Mouse (Mus musculus) CH12.LX (cell line): ENCODE results near the gene Trak2. TPM values are rescaled to one million over a fixed set of nuclear protein-coding genes. Genes with fewer than 3 reads are reported as not detected.

ENCODE experiments used
- DNase-seq: peaks from one replicate; pipeline ENCODE4 v3.0.0-alpha.2; 2013; ENCODE audit errors: extremely low read depth
- H3K27ac ChIP-seq: 2 replicates; pipeline ENCODE4 v1.5.1; 2012; ENCODE audit warnings: low read depth, mild to moderate bottlenecking, control low read depth, moderate library complexity; ENCODE audit not compliant: insufficient read depth
- H3K27me3 ChIP-seq: replicated peaks from 2 replicates; pipeline ENCODE3; 2012; ENCODE audit warnings: inconsistent platforms
- H3K36me3 ChIP-seq, 2 experiments: replicated peaks in 1 of 2; 2 replicates each; pipeline versions ENCODE3 to v1.6.1; 2012; ENCODE audit warnings: inconsistent platforms in 1 of 2, low read length in 1 of 2, mild to moderate bottlenecking in 1 of 2, mixed read lengths in 1 of 2, moderate library complexity in 1 of 2; ENCODE audit not compliant: control insufficient read depth in 1 of 2, insufficient read depth in 1 of 2
- H3K4me1 ChIP-seq, 2 experiments: 2 replicates each; pipeline ENCODE4 v1.6.1; 2012; ENCODE audit warnings: inconsistent platforms in 1 of 2, moderate library complexity in 1 of 2; ENCODE audit not compliant: insufficient read depth in 2 of 2, control insufficient read depth in 1 of 2
- H3K4me2 ChIP-seq: 2 replicates; pipeline ENCODE4 v1.6.1; 2012; ENCODE audit warnings: low read depth, mild to moderate bottlenecking, control low read depth; ENCODE audit not compliant: poor library complexity, insufficient read depth, severe bottlenecking
- H3K4me3 ChIP-seq, 3 experiments: fragments of 150-350 bp in 1 of 3; sonication (generic) in 1 of 3; replicated peaks in 1 of 3; 2 replicates each; pipeline versions ENCODE3 to v1.5.1; 2011 to 2012; ENCODE audit warnings: low read depth in 2 of 3, low read length in 2 of 3, mild to moderate bottlenecking in 2 of 3, moderate library complexity in 2 of 3, control low read depth in 1 of 3, improper control_type of control experiment in 1 of 3, inconsistent platforms in 1 of 3, mixed read lengths in 1 of 3; ENCODE audit not compliant: poor library complexity in 1 of 3
- H3K79me2 ChIP-seq: replicated peaks from 2 replicates; pipeline ENCODE4 v1.6.1; 2012; ENCODE audit warnings: mild to moderate bottlenecking, moderate library complexity; ENCODE audit not compliant: control insufficient read depth, poor library complexity, insufficient read depth, severe bottlenecking; ENCODE audit errors: extremely low read depth
- H3K9ac ChIP-seq: 2 replicates; pipeline ENCODE4 v1.6.1; 2012; ENCODE audit warnings: low read depth, mild to moderate bottlenecking, control low read depth, moderate library complexity; ENCODE audit not compliant: insufficient read depth
- H3K9me3 ChIP-seq: replicated peaks from 2 replicates; pipeline ENCODE3; 2012; ENCODE audit warnings: low read length, inconsistent platforms, mixed read lengths
- BHLHE40 ChIP-seq: IDR thresholded peaks from 2 replicates; pipeline ENCODE4 v1.6.1; 2011; ENCODE audit warnings: mild to moderate bottlenecking, low read depth, low read length, improper control_type of control experiment
- CHD1 ChIP-seq: IDR thresholded peaks from 2 replicates; pipeline ENCODE4 v1.6.1; 2012; ENCODE audit warnings: low read depth, low read length, improper control_type of control experiment, inconsistent platforms
- GABPA ChIP-seq: IDR thresholded peaks from 2 replicates; pipeline ENCODE4 v1.6.1; 2012; ENCODE audit warnings: low read depth, low read length, improper control_type of control experiment, inconsistent platforms; ENCODE audit not compliant: insufficient replicate concordance
- JUND ChIP-seq: conservative IDR thresholded peaks from 2 replicates; pipeline ENCODE4 v1.6.1; 2011; ENCODE audit warnings: low read depth, low read length, improper control_type of control experiment
- KAT2A ChIP-seq: IDR thresholded peaks from 2 replicates; pipeline ENCODE4 v1.6.1; 2012; ENCODE audit warnings: low read length, improper control_type of control experiment, inconsistent platforms; ENCODE audit not compliant: insufficient replicate concordance
- MAFK ChIP-seq: IDR thresholded peaks from 2 replicates; pipeline ENCODE4 v1.6.1; 2011; ENCODE audit warnings: low read length, improper control_type of control experiment; ENCODE audit not compliant: insufficient replicate concordance
- MAZ ChIP-seq: IDR thresholded peaks from 2 replicates; pipeline ENCODE4 v1.6.1; 2012; ENCODE audit warnings: low read depth, mild to moderate bottlenecking, inconsistent platforms, low read length, improper control_type of control experiment, moderate library complexity
- MXI1 ChIP-seq: IDR thresholded peaks from 2 replicates; pipeline ENCODE4 v1.6.1; 2011; ENCODE audit warnings: mild to moderate bottlenecking, low read depth, low read length, improper control_type of control experiment
- MYC ChIP-seq: IDR thresholded peaks from 2 replicates; pipeline ENCODE4 v1.6.1; 2011; ENCODE audit warnings: low read depth, mild to moderate bottlenecking, improper control_type of control experiment, low read length
- NRF1 ChIP-seq: IDR thresholded peaks from 2 replicates; pipeline ENCODE4 v1.6.1; 2014; ENCODE audit warnings: low read depth, mild to moderate bottlenecking, inconsistent platforms, low read length, improper control_type of control experiment, moderate library complexity
- PAX5 ChIP-seq: IDR thresholded peaks from 2 replicates; pipeline ENCODE4 v1.6.1; 2012; ENCODE audit warnings: low read length, inconsistent platforms, mixed read lengths
- POLR2A ChIP-seq: IDR thresholded peaks from 2 replicates; pipeline ENCODE4 v1.6.1; 2011; ENCODE audit warnings: low read depth, mild to moderate bottlenecking, improper control_type of control experiment, low read length
- POLR2AphosphoS2 ChIP-seq: IDR thresholded peaks from 2 replicates; pipeline ENCODE4 v1.6.1; 2011; ENCODE audit warnings: low read depth, low read length, improper control_type of control experiment
- RCOR1 ChIP-seq: conservative IDR thresholded peaks from 2 replicates; pipeline ENCODE4 v1.6.1; 2012; ENCODE audit warnings: low read depth, mild to moderate bottlenecking, inconsistent platforms, low read length, improper control_type of control experiment
- SMC3 ChIP-seq: IDR thresholded peaks from 2 replicates; pipeline ENCODE4 v1.6.1; 2011; ENCODE audit warnings: low read depth, low read length, improper control_type of control experiment
- TBP ChIP-seq: conservative IDR thresholded peaks from 2 replicates; pipeline ENCODE4 v1.6.1; 2011; ENCODE audit warnings: low read depth, low read length, improper control_type of control experiment
- USF2 ChIP-seq: conservative IDR thresholded peaks from 2 replicates; pipeline ENCODE4 v1.6.1; 2011; ENCODE audit warnings: low read depth, low read length, improper control_type of control experiment
- ZKSCAN1 ChIP-seq: IDR thresholded peaks from 2 replicates; pipeline ENCODE4 v1.6.1; 2012; ENCODE audit warnings: low read depth, inconsistent platforms, low read length, improper control_type of control experiment, borderline replicate concordance
- ZNF384 ChIP-seq: IDR thresholded peaks from 2 replicates; pipeline ENCODE4 v1.6.1; 2012; ENCODE audit warnings: low read depth, low read length, improper control_type of control experiment, inconsistent platforms
- dilution Hi-C: fragments of 300-500 bp; cut with MboI; formaldehyde crosslinking; loops from 2 replicates; pipeline ENCODE4 v1.14.3; 2020; ENCODE audit warnings: low sequenced_read_pairs; ENCODE audit not compliant: extremely low pct_unique_long_range_greater_than_20kb, extremely low pct_ligation_motif_present
- in situ Hi-C: fragments of 300-500 bp; cut with MboI; formaldehyde crosslinking; loops from 3 replicates; pipeline ENCODE4 v1.14.3; 2019; ENCODE audit warnings: low sequenced_read_pairs, low pct_ligation_motif_present, low pct_unique_long_range_greater_than_20kb, mixed read lengths
- polyA plus RNA-seq: library from polyadenylated mRNA; unstranded; fragments of >175 nt; gene quantifications from 2 replicates; pipeline ENCODE4 v1.2.1, GENCODE M21; 2012; ENCODE audit warnings: low read depth; ENCODE audit not compliant: insufficient read length
- total RNA-seq, 2 experiments: library from RNA; depleted of rRNA; stranded (reverse); fragments of 300-350 nt in 1 of 2; fragments of >200 nt in 1 of 2; gene quantifications; 2 replicates each; pipeline ENCODE4 v1.2.3; 2012 to 2014

The Trak2 gene
- total and polyA plus RNA-seq, 3 experiments, result 7.7 to 16.7 (median 11.4) TPM

DNA sequence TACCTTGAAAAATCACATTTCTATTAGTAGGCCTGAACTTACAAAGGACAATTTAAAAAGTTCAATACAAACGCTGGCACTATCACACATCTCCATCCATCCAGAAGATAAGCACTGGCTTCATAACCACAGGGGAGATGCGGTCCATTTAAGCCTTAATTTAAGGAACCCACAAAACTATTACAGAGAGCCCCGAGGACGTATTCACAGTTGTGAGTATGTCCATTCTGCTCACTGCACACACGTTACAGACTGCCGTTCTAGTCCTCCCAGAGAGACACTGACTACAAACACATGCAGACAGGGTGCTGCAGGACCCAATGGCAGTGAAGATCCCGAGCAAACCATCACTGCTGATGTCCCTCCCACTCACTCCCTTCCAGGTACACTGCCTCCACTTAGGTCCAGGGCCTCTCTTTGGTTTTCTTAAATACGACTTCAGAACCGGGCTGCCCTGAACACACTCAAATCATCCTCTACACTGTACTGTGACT lies 35.6 kb downstream of the Trak2 start:
- Histone ChIP-seq H3K36me3 (peaks cover 5 to 21% of the 10 kb centered on the region in 2 experiments), H3K27me3 (no peaks in the 10 kb centered on the region), H3K4me2 (no peak overlapping the region), H3K79me2 (no peaks in the 10 kb centered on the region), H3K9me3 (no peaks in the 10 kb centered on the region), H3K9ac (no peak overlapping the region), H3K4me1 (peaks cover 4 to 18% of the 10 kb centered on the region in 2 experiments), H3K27ac (no peak overlapping the region), H3K4me3 (no peak overlapping the region)
- no peak for DNase-seq
- dilution Hi-C loops, result no loop called here
- TF ChIP-seq KAT2A (no peak), POLR2A (no peak), MAZ (no peak), PAX5 (no peak), MAFK (no peak), BHLHE40 (no peak), JUND (no peak), ZKSCAN1 (no peak), TBP (no peak), CHD1 (no peak)
- in situ Hi-C loops, result no loop called here

- no peak for TF ChIP-seq ZKSCAN1
- no peak for TF ChIP-seq ZNF384
- TF ChIP-seq MXI1, result no peak
- no peak for TF ChIP-seq MYC
- TF ChIP-seq USF2, result no peak
- TF ChIP-seq GABPA, result no peak
- no peak for TF ChIP-seq SMC3
- no peak for TF ChIP-seq POLR2AphosphoS2
- no peak for TF ChIP-seq KAT2A
- TF ChIP-seq JUND, result no peak
- TF ChIP-seq RCOR1, result no peak
- TF ChIP-seq NRF1, result no peak
- Histone ChIP-seq H3K9me3 (no peaks in the 10 kb centered on the region), H3K79me2 (no peaks in the 10 kb centered on the region), H3K36me3 (peaks cover 5 to 21% of the 10 kb centered on the region in 2 experiments), H3K27ac (no peak overlapping the region), H3K27me3 (no peaks in the 10 kb centered on the region), H3K4me2 (no peak overlapping the region), H3K4me1 (peaks cover 4 to 18% of the 10 kb centered on the region in 2 experiments), H3K9ac (no peak overlapping the region), H3K4me3 (no peak overlapping the region)
- no peak for DNase-seq
- in situ Hi-C loops (no loop called here), dilution Hi-C loops (no loop called here)
Observed at GRCm38 (mm10) chr1:58936746-58937605, 36.3 kb downstream of the Trak2 start.
